Mouse (Mus musculus) thymus, adult 2 months (tissue): ENCODE results near the gene Ski.

Experiments used
- CTCF ChIP-seq: fragments of 200-500 bp; IDR thresholded peaks from 2 replicates; pipeline ENCODE4 v1.5.1; 2012; ENCODE audit warnings: mild to moderate bottlenecking, control low read depth, low read length, moderate library complexity, borderline replicate concordance; ENCODE audit not compliant: control insufficient read depth, poor library complexity, insufficient read depth; ENCODE audit errors: extremely low read depth
- POLR2A ChIP-seq: fragments of 200-500 bp; IDR thresholded peaks from 2 replicates; pipeline ENCODE4 v1.6.1; 2012; ENCODE audit warnings: mild to moderate bottlenecking, low read length, control low read depth, moderate library complexity; ENCODE audit not compliant: control insufficient read depth, poor library complexity, insufficient read depth; ENCODE audit errors: extremely low read depth

DNA sequence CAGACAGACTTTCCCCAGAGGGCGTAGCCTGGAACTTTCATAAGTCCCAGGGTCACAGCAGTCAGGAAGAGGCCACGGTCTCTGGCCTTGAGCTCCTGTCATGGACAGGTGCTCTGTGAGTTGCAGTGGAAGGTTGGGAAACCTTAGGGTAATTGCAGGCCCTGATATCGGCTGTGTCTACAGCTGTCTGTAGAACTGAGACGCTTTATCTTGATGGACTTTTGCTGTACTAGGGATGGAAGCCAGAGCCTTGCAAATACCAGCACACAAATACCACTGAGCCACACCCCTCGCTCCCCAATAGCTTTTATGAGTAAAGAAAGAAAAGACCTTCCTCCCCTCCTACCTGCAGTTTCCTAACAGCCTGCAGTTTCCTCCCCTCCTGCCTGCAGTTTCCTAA, 101.8 kb downstream of the Ski start:
- TF ChIP-seq POLR2A (no peak), CTCF (no peak)
